Mouse (Mus musculus) testis, adult 2 months (tissue): Measurements from ENCODE around the gene Mfng.
A peak's percentile ranks its signal among the peaks of the same experiment; 100 is the strongest.

Experiments
- CTCF ChIP-seq: fragments of 200-500 bp; IDR thresholded peaks from 2 replicates; pipeline ENCODE4 v1.5.1; 2012; ENCODE audit warnings: low read depth, mild to moderate bottlenecking, inconsistent platforms, low read length, moderate library complexity; ENCODE audit not compliant: control insufficient read depth, insufficient read depth, insufficient replicate concordance
- POLR2A ChIP-seq: fragments of 200-500 bp; IDR thresholded peaks from 2 replicates; pipeline ENCODE4 v1.6.1; 2012; ENCODE audit warnings: low read depth, mild to moderate bottlenecking, inconsistent platforms, low read length, moderate library complexity; ENCODE audit not compliant: control insufficient read depth

- TF ChIP-seq POLR2A (no peak), CTCF (peak; percentile 83; the same call in 1 of the 2 replicates)
Measured at GRCm38 (mm10) chr15:78778077-78778870, 5.0 kb upstream of the Mfng start.
